Mouse (Mus musculus) embryonic fibroblast, embryonic 13.5 days (primary cell): Measurements from ENCODE around the gene Adgra1.

ENCODE experiments used
- CTCF ChIP-seq: IDR thresholded peaks from 2 replicates; pipeline ENCODE4 v1.5.1; 2011; ENCODE audit warnings: mild to moderate bottlenecking, control low read depth, low read length, moderate library complexity, borderline replicate concordance; ENCODE audit not compliant: insufficient read depth
- POLR2A ChIP-seq: IDR thresholded peaks from 2 replicates; pipeline ENCODE4 v1.6.1; 2011; ENCODE audit warnings: low read depth, mild to moderate bottlenecking, control low read depth, low read length, moderate library complexity

DNA sequence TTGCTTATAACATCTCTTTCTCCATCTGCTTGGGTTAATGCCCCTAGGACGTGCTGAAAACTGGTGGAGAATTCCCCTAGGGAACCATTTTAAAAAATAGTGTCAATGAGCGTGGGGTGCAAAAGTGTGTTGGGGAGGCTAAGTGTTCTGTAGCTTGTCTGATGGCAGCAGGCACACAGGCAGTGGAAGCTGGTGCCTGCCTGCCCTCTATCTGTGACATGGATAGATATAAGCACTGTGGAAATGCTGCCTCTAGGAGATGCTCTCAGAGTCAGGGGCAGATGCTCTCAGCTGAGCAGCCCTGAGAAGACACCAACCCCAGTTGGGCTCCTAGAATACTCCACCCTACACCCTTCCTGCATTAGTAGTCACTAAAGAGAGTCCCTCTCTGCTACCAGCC, 11.1 kb downstream of the Adgra1 start:
- no peak for TF ChIP-seq CTCF
- no peak for TF ChIP-seq POLR2A
